Mouse (Mus musculus) stomach, postnatal 0 days (tissue): ENCODE data around the gene Rufy1.

Experiments
- CTCF ChIP-seq: IDR thresholded peaks from 2 replicates; pipeline ENCODE4 v1.5.1; 2016; ENCODE audit warnings: antibody characterized with exemption, low read depth, mild to moderate bottlenecking, moderate library complexity
- EP300 ChIP-seq: optimal IDR thresholded peaks from 2 replicates; pipeline ENCODE3; 2016; ENCODE audit warnings: antibody characterized with exemption

GRCm38 (mm10) chr11:50396766-50397307 lies 34.1 kb downstream of the Rufy1 start:
- TF ChIP-seq EP300 (no peak), CTCF (no peak)
